Mouse (Mus musculus): ENCODE measurements around the gene Defb47.

The Defb47 gene

GRCm38 (mm10) chr14:62997777-62998176, at the start of gene Defb47:
Gene Defb47 (plus strand): TSS chr14:62998077.
- no peak for DNase-seq (ENCODE audit: low read depth, low spot score)

GRCm38 (mm10) chr14:62956091-62956490, 41.8 kb upstream of the Defb47 start:
- no peak for DNase-seq (ENCODE audit: low read depth, low spot score)

- no peak for DNase-seq (ENCODE audit: low read depth, low spot score)
Observed at GRCm38 (mm10) chr14:62963632-62964031, 34.2 kb upstream of the Defb47 start.

GRCm38 (mm10) chr14:62965342-62965741, 32.5 kb upstream of the Defb47 start:
- DNase-seq (ENCODE audit: low read depth, low spot score) = no peak

- DNase-seq (ENCODE audit: low read depth, low spot score) = no peak
Observed at GRCm38 (mm10) chr14:62965811-62966520, 31.9 kb upstream of the Defb47 start.

- DNase-seq (ENCODE audit: low read depth, low spot score) = peak; percentile 76
Observed at GRCm38 (mm10) chr14:62975046-62975445, 22.8 kb upstream of the Defb47 start.

- DNase-seq (ENCODE audit: low read depth, low spot score) = no peak
Observed at GRCm38 (mm10) chr14:62979815-62980214, 18.1 kb upstream of the Defb47 start.

- no peak for DNase-seq (ENCODE audit: low read depth, low spot score)
Observed at GRCm38 (mm10) chr14:62984410-62984809, 13.5 kb upstream of the Defb47 start, which contains the start of gene Defb48. Gene Defb48 (minus strand): TSS chr14:62984510.

GRCm38 (mm10) chr14:62991271-62991670, 6.6 kb upstream of the Defb47 start:
- no peak for DNase-seq (ENCODE audit: low read depth, low spot score)

GRCm38 (mm10) chr14:62991849-62992510, 5.9 kb upstream of the Defb47 start:
- no peak for DNase-seq (ENCODE audit: low read depth, low spot score)

- no peak for DNase-seq (ENCODE audit: low read depth, low spot score)
Observed at GRCm38 (mm10) chr14:62998977-62999376, 1.1 kb downstream of the Defb47 start.

GRCm38 (mm10) chr14:63002588-63002987, 4.7 kb downstream of the Defb47 start:
- no peak for DNase-seq (ENCODE audit: low read depth, low spot score)

GRCm38 (mm10) chr14:63011471-63011870, 13.6 kb downstream of the Defb47 start, which contains the start of gene Defb43:
Gene Defb43 (plus strand): TSS chr14:63011771.
- DNase-seq (ENCODE audit: low read depth, low spot score) = no peak

- DNase-seq (ENCODE audit: low read depth, low spot score) = no peak
Observed at GRCm38 (mm10) chr14:63013082-63013481, 15.2 kb downstream of the Defb47 start.

GRCm38 (mm10) chr14:63014667-63015066, 16.8 kb downstream of the Defb47 start:
- DNase-seq (ENCODE audit: low read depth, low spot score) = no peak

- DNase-seq (ENCODE audit: low read depth, low spot score) = no peak
Observed at GRCm38 (mm10) chr14:63020524-63021156, 22.8 kb downstream of the Defb47 start.

GRCm38 (mm10) chr14:63046691-63047090, 48.8 kb downstream of the Defb47 start, which contains the start of gene Defb42:
Gene Defb42 (plus strand): TSS chr14:63046991.
- DNase-seq (ENCODE audit: low read depth, low spot score) = no peak

GRCm38 (mm10) chr14:63049910-63050370, 52.1 kb downstream of the Defb47 start, which contains the start of gene Defb30:
Gene Defb30 (minus strand): TSS chr14:63049960.
- no peak for DNase-seq (ENCODE audit: low read depth, low spot score)

Measured in mesoderm, embryonic 11.5 days (tissue).